Mouse (Mus musculus) hematopoietic stem cell, adult 5-6 weeks (primary cell): ENCODE results near the gene H2-M10.2. TPM values are rescaled to one million over a fixed set of nuclear protein-coding genes. Genes with fewer than 3 reads are reported as not detected.
"Not testable (repeated sequence)": the region's sequence is repeated elsewhere in the genome, so short reads cannot be mapped to it uniquely, and the experiment has no call there.

Experiments
- ATAC-seq, 2 experiments: fragments of 125-278 bp in 1 of 2; replicated peaks in 1 of 2; 2 replicates each; pipeline ENCODE4 v1.8.0; 2016 to 2017; ENCODE audit warnings: inconsistent platforms in 2 of 2, mild to moderate bottlenecking in 2 of 2, moderate number of reproducible peaks in 2 of 2, low read depth in 1 of 2, moderate TSS enrichment in 1 of 2; ENCODE audit not compliant: low FRiP score in 2 of 2, poor library complexity in 2 of 2, severe bottlenecking in 2 of 2, insufficient read depth in 1 of 2, low TSS enrichment in 1 of 2
- total RNA-seq: library from RNA; stranded (forward); fragments of 172-1452, 232-1000 nt; gene quantifications from 2 replicates; pipeline ENCODE4 v1.2.3, GENCODE M21; 2017

Gene H2-M10.2
- total RNA-seq, 1 experiment from 2014 or later: not detected

DNA sequence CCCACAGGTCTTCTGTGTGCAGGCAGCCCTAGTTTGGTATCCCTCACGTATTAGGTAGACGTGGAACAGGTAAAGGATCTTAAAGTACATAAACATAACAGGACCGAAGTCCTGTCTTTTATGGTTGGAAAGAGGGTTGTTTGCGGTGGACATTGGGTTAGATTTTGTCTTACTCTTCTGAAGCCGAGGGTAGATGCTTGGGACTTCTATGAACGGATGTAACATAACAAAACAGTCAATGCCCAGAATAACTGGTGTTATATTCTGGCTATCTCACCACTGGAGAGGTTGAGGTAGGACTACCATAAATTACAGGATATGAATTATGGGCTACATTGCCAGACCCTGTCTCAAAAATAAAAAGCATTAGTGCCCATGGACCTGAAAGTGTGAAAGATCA, 28.3 kb downstream of the H2-M10.2 start, which contains the start of gene Rpp21:
Gene Rpp21 (minus strand): TSS at position 101 of the 400 bp plus-strand sequence.
- ATAC-seq: no peak

DNA sequence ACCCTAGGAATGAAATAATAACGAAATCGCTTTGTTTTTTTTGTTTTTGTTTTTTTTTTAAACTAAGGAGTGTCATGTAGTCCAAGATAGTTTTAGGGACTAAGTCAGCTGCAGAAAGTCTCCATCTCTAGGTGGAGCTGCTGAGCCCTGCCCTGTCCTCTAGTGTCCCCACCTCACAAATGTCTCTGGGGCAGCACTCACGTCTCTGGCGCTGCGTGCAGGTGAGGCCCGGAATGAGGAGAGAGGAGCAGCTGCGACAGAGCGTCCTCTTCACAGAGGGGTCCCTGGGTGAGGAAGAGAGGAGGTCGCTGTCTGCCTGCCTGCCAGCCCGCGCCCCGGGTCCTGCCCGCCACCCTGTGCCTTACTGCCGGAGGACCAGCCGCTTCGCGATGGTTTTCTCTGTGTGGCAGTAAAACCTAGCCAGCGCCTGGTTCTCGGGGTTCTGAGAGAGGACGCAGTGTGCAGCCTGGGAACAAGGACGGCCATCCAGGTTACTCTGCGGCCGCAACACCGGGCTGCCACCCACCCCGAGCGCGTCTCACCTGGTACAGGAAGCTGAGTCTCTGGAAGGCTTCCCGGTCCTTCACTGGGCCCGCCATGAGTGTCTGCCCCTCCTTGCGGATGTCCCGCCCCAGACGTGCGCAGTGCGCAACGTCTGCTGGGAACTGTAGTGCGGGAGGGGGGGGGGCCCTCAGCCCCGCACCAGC, 28.9 kb downstream of the H2-M10.2 start:
- ATAC-seq: peak; percentile 63 to 78

DNA sequence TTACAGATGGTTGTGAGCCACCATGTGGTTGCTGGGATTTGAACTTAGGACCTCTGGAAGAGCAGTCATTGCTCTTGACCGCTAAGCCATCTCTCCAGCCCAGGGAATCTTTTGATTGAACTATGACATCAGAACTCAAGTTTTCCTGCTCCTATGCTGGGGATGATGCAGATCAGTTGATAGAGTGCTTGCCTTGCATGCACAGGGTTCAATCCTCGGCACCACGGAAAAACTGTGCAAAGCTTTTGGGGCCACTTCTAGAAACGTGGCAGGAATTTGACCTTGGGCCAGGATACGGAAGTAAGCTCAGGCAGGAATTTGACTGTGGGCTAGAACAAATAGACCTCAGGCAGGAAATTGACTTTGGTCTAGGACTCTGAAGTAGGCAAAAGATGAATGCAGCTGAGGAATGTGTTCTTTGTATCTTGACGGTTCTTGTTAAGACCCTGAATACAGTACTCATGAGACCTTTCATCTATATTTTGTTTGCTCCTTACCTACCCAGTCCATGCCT, 33.1 kb downstream of the H2-M10.2 start:
- no peak for ATAC-seq

DNA sequence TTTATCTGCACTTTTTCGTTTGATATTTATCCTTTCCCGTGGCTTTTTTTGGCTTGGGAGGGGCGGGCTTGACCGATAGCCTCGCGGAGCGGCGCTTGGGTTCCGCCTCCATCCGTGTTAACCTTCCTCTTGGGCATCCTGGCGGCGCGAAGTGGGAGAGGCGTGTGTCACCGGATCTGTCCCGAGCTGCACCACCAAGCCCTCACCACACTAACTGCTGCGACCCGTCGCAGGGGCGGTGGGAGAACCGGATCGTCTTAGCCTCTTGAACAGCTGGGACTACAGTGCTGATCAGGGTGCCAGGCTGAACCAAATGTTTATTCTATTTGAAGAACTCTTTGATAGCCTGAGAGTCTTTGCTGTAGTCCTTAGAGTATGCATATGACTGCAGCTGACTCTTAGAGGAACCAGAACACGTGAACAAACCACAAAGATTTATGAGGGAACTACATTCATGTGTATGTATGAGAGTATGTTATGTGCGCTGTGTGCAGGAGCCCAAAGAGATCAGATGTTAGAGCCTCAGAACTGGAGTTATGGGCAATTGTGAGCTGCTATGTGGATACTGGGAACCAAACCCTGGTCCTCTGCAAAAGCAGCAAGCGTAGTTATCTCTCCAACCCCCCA, 33.9 kb downstream of the H2-M10.2 start:
- ATAC-seq: peak; percentile 82 to 86

DNA sequence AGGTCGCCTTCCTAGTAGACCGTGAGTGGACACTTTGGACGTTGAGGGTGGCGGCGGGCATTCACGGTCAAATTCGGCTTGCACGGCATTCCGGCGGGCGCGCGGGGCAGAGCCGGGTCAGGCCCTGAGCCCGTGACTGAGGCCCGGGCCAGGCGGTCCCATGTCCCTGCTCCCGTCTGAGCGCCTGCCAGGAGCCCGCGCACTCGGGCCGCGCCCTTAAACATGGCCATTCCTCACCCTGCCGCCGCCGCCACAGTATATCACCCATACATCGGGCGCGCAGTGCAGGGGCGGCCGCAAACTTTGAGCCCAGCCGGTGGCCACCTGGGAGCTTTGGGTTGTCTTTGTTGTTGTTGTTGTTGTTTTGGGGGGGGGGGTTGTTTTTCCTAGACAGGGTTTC, 37.4 kb downstream of the H2-M10.2 start:
- no peak for ATAC-seq

DNA sequence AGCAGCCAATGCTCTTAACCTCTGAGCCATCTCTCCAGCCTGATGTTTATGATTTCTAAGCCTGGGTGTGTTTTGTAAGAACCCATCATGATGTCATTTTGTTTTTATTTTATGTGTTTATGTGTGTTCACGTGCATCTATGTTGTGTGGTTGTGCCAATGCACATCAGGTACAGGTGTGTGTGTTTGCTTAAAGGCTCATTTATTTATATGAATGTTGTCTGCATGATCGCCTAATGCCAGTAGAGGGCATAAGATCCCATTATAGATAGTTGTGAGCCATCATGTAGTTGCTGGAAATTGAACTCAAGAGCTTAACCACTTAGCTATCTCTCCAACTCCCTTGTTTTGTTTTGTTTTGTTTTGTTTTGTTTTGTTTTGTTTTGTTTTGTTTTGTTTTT, 40.5 kb downstream of the H2-M10.2 start:
- ATAC-seq: no peak

DNA sequence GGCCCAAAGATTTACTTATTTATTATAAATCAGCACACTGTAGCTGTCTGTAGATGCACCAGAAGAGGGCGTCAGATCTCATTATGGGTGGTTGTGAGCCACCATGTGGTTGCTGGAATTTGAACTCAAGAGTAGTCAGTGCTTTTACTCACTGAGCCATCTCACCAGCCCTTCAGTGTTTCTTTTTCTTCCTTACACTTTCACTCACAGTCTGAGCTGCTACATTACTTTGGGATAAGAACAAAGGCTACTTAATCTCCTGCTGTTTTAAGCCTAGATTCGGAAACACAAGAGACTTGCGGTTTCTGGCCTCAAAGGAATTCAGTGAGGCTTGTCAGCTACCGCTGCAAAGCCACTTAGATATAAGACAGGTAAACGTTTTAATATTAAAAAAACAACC, 42.3 kb downstream of the H2-M10.2 start:
- ATAC-seq: no peak

DNA sequence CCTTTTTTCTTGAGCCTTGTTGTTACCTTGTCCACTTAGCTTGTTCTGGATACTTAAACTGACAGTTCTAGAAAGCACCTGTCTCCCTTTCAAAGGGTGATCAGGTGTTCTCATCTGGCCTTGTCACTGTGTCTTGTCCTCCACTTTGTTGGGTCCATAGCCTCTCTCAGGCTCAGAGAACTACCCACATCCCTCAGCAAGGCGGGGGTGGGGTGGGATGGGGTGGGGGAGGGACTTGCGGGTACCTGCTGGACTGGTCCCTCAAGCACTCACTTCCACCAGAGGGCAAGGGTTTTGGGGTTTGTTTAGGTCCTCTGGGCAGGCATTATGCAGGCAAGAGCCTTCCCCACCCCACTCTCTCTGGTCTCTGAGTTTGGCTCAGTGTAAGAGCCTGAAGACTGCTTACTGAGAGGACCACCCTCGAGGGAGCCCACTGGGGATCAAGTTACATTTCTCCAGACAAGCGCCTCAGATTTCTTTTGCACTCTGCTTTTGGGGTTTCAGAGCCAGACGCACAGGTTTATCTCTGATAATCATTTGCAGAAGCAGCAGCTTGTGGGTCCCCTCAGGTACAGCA, 45.6 kb downstream of the H2-M10.2 start:
- no peak for ATAC-seq

DNA sequence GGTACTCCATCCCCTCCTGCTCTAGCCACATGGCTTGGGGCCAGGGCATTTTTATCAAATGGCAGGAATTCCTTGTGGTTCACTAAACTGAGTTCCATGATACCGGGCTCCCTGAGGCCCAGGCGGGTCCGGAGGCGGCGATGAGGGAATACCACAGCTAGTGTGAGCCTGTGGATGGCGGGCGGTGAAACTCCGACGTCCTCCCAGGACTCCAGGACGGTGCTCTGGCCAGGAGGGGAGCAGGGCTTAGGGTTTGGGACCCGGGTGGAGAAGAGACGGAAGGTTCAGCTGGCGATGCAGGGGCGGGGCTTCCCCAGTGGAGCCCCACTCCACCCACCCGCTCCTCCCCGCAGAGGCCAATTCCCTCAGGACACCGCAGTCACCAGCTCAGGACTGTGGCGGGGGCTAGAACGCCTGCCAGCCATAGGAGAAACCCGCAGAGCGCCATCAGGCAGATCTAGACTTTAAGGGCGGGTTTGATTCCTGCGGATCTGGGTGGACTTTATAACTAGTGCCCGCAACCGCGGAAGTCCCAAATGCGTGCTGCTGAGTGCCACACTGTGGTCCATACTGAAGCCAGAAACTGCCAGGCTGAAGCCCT, 48.9 kb downstream of the H2-M10.2 start:
- peak; percentile 76 to 91 for ATAC-seq

DNA sequence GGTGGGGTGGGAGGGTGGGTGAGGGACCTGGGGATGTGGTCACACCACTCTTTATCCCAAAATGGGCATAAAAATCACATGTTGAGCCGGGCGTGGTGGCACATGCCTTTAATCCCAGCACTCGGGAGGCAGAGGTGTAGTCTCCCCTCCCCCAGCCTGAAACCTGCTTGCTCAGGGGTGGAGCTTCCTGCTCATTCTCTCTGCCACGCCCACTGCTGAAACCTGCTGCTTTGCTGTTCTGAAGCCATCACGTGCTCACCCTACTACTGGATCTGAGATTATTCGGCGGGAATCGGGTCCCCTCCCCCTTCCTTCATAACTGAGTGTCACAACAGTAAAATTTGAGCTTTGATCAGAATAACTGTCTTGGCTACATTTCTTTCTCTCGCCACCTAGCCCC, 51.0 kb downstream of the H2-M10.2 start:
- ATAC-seq: not testable (repeated sequence)

Other genes with a start within 250 kb of the H2-M10.2 start
- gene H2-T22, start 243.7 kb downstream of the H2-M10.2 start, total RNA-seq: 66.7 and 102 TPM in 2 replicates
- gene Gm6034, start 243.5 kb downstream of the H2-M10.2 start, total RNA-seq: not detected in 2 replicates
- not detected in 2 replicates for gene Gm11127, start 228.1 kb downstream of the H2-M10.2 start, total RNA-seq
- 0.56 TPM in 1 of 2 replicates, not detected in the other for gene Gm19684, start 164.8 kb downstream of the H2-M10.2 start, total RNA-seq
- not detected in 2 replicates for gene Gm7030, start 157.1 kb downstream of the H2-M10.2 start, total RNA-seq
- not detected in 2 replicates for gene Gm8909, start 118.0 kb downstream of the H2-M10.2 start, total RNA-seq
- 0.75 and 1.1 TPM in 2 replicates for gene H2-T3, start 96.2 kb downstream of the H2-M10.2 start, total RNA-seq
- gene Rpp21, start 28.4 kb downstream of the H2-M10.2 start, total RNA-seq: 32.9 and 39.8 TPM in 2 replicates
- 27.0 and 28.5 TPM in 2 replicates for gene Trim39, start 14.2 kb downstream of the H2-M10.2 start, total RNA-seq
- gene H2-M10.1, start 39.7 kb upstream of the H2-M10.2 start, total RNA-seq: not detected in 2 replicates
- gene H2-M10.3, start 81.9 kb upstream of the H2-M10.2 start, total RNA-seq: not detected in 2 replicates
- gene H2-M10.4, start 175.8 kb upstream of the H2-M10.2 start, total RNA-seq: not detected in 2 replicates